Mouse (Mus musculus) CH12.LX (cell line): ENCODE data around the gene Mroh2a. TPM values are rescaled to one million over a fixed set of nuclear protein-coding genes. Genes with fewer than 3 reads are reported as not detected.

Experiments
- DNase-seq: peaks from one replicate; pipeline ENCODE4 v3.0.0-alpha.2; 2013; ENCODE audit errors: extremely low read depth
- H3K27ac ChIP-seq: 2 replicates; pipeline ENCODE4 v1.5.1; 2012; ENCODE audit warnings: low read depth, mild to moderate bottlenecking, control low read depth, moderate library complexity; ENCODE audit not compliant: insufficient read depth
- H3K27me3 ChIP-seq: replicated peaks from 2 replicates; pipeline ENCODE3; 2012; ENCODE audit warnings: inconsistent platforms
- H3K36me3 ChIP-seq, 2 experiments: replicated peaks in 1 of 2; 2 replicates each; pipeline versions ENCODE3 to v1.6.1; 2012; ENCODE audit warnings: inconsistent platforms in 1 of 2, low read length in 1 of 2, mild to moderate bottlenecking in 1 of 2, mixed read lengths in 1 of 2, moderate library complexity in 1 of 2; ENCODE audit not compliant: control insufficient read depth in 1 of 2, insufficient read depth in 1 of 2
- H3K4me1 ChIP-seq, 2 experiments: 2 replicates each; pipeline ENCODE4 v1.6.1; 2012; ENCODE audit warnings: inconsistent platforms in 1 of 2, moderate library complexity in 1 of 2; ENCODE audit not compliant: insufficient read depth in 2 of 2, control insufficient read depth in 1 of 2
- H3K4me2 ChIP-seq: 2 replicates; pipeline ENCODE4 v1.6.1; 2012; ENCODE audit warnings: low read depth, mild to moderate bottlenecking, control low read depth; ENCODE audit not compliant: poor library complexity, insufficient read depth, severe bottlenecking
- H3K4me3 ChIP-seq, 3 experiments: fragments of 150-350 bp in 1 of 3; sonication (generic) in 1 of 3; replicated peaks in 1 of 3; 2 replicates each; pipeline versions ENCODE3 to v1.5.1; 2011 to 2012; ENCODE audit warnings: low read depth in 2 of 3, low read length in 2 of 3, mild to moderate bottlenecking in 2 of 3, moderate library complexity in 2 of 3, control low read depth in 1 of 3, improper control_type of control experiment in 1 of 3, inconsistent platforms in 1 of 3, mixed read lengths in 1 of 3; ENCODE audit not compliant: poor library complexity in 1 of 3
- H3K79me2 ChIP-seq: replicated peaks from 2 replicates; pipeline ENCODE4 v1.6.1; 2012; ENCODE audit warnings: mild to moderate bottlenecking, moderate library complexity; ENCODE audit not compliant: control insufficient read depth, poor library complexity, insufficient read depth, severe bottlenecking; ENCODE audit errors: extremely low read depth
- H3K9ac ChIP-seq: 2 replicates; pipeline ENCODE4 v1.6.1; 2012; ENCODE audit warnings: low read depth, mild to moderate bottlenecking, control low read depth, moderate library complexity; ENCODE audit not compliant: insufficient read depth
- H3K9me3 ChIP-seq: replicated peaks from 2 replicates; pipeline ENCODE3; 2012; ENCODE audit warnings: low read length, inconsistent platforms, mixed read lengths
- BHLHE40 ChIP-seq: IDR thresholded peaks from 2 replicates; pipeline ENCODE4 v1.6.1; 2011; ENCODE audit warnings: mild to moderate bottlenecking, low read depth, low read length, improper control_type of control experiment
- CHD1 ChIP-seq: IDR thresholded peaks from 2 replicates; pipeline ENCODE4 v1.6.1; 2012; ENCODE audit warnings: low read depth, low read length, improper control_type of control experiment, inconsistent platforms
- CHD2 ChIP-seq: IDR thresholded peaks from 2 replicates; pipeline ENCODE4 v1.6.1; 2011; ENCODE audit warnings: low read length, improper control_type of control experiment
- CTCF ChIP-seq, 2 experiments: IDR thresholded peaks in 1 of 2; conservative IDR thresholded peaks in 1 of 2; 2 replicates each; pipeline ENCODE4 v1.5.1; 2011 to 2012; ENCODE audit warnings: low read depth in 2 of 2, low read length in 2 of 2, improper control_type of control experiment in 1 of 2, inconsistent platforms in 1 of 2, mild to moderate bottlenecking in 1 of 2, moderate library complexity in 1 of 2
- GABPA ChIP-seq: IDR thresholded peaks from 2 replicates; pipeline ENCODE4 v1.6.1; 2012; ENCODE audit warnings: low read depth, low read length, improper control_type of control experiment, inconsistent platforms; ENCODE audit not compliant: insufficient replicate concordance
- HCFC1 ChIP-seq: IDR thresholded peaks from 2 replicates; pipeline ENCODE4 v1.6.1; 2012; ENCODE audit warnings: low read depth, mild to moderate bottlenecking, inconsistent platforms, low read length, improper control_type of control experiment
- IRF4 ChIP-seq: IDR thresholded peaks from 2 replicates; pipeline ENCODE4 v1.6.1; 2014; ENCODE audit warnings: low read depth, mild to moderate bottlenecking, inconsistent platforms, low read length, improper control_type of control experiment
- JUN ChIP-seq: IDR thresholded peaks from 2 replicates; pipeline ENCODE4 v1.6.1; 2011; ENCODE audit warnings: low read depth, mild to moderate bottlenecking, low read length, improper control_type of control experiment, moderate library complexity; ENCODE audit not compliant: insufficient read depth
- KAT2A ChIP-seq: IDR thresholded peaks from 2 replicates; pipeline ENCODE4 v1.6.1; 2012; ENCODE audit warnings: low read length, improper control_type of control experiment, inconsistent platforms; ENCODE audit not compliant: insufficient replicate concordance
- MAFK ChIP-seq: IDR thresholded peaks from 2 replicates; pipeline ENCODE4 v1.6.1; 2011; ENCODE audit warnings: low read length, improper control_type of control experiment; ENCODE audit not compliant: insufficient replicate concordance
- MAZ ChIP-seq: IDR thresholded peaks from 2 replicates; pipeline ENCODE4 v1.6.1; 2012; ENCODE audit warnings: low read depth, mild to moderate bottlenecking, inconsistent platforms, low read length, improper control_type of control experiment, moderate library complexity
- MEF2A ChIP-seq: IDR thresholded peaks from 2 replicates; pipeline ENCODE4 v1.6.1; 2014; ENCODE audit warnings: low read depth, mild to moderate bottlenecking, inconsistent platforms, low read length, improper control_type of control experiment, borderline replicate concordance
- MYC ChIP-seq: IDR thresholded peaks from 2 replicates; pipeline ENCODE4 v1.6.1; 2011; ENCODE audit warnings: low read depth, mild to moderate bottlenecking, improper control_type of control experiment, low read length
- NELFE ChIP-seq: IDR thresholded peaks from 2 replicates; pipeline ENCODE4 v1.6.1; 2011; ENCODE audit warnings: low read depth, low read length, improper control_type of control experiment
- POLR2AphosphoS2 ChIP-seq: IDR thresholded peaks from 2 replicates; pipeline ENCODE4 v1.6.1; 2011; ENCODE audit warnings: low read depth, low read length, improper control_type of control experiment
- RAD21 ChIP-seq: IDR thresholded peaks from 2 replicates; pipeline ENCODE4 v1.6.1; 2011; ENCODE audit warnings: low read depth, mild to moderate bottlenecking, low read length, improper control_type of control experiment, moderate library complexity
- RCOR1 ChIP-seq: conservative IDR thresholded peaks from 2 replicates; pipeline ENCODE4 v1.6.1; 2012; ENCODE audit warnings: low read depth, mild to moderate bottlenecking, inconsistent platforms, low read length, improper control_type of control experiment
- SMC3 ChIP-seq: IDR thresholded peaks from 2 replicates; pipeline ENCODE4 v1.6.1; 2011; ENCODE audit warnings: low read depth, low read length, improper control_type of control experiment
- TBP ChIP-seq: conservative IDR thresholded peaks from 2 replicates; pipeline ENCODE4 v1.6.1; 2011; ENCODE audit warnings: low read depth, low read length, improper control_type of control experiment
- TCF12 ChIP-seq: IDR thresholded peaks from 2 replicates; pipeline ENCODE4 v1.6.1; 2014; ENCODE audit warnings: low read depth, mild to moderate bottlenecking, inconsistent platforms, low read length, improper control_type of control experiment
- UBTF ChIP-seq: IDR thresholded peaks from 2 replicates; pipeline ENCODE4 v1.6.1; 2012; ENCODE audit warnings: low read depth, mild to moderate bottlenecking, inconsistent platforms, low read length, improper control_type of control experiment, moderate library complexity
- USF1 ChIP-seq: IDR thresholded peaks from 2 replicates; pipeline ENCODE4 v1.6.1; 2014; ENCODE audit warnings: low read depth, mild to moderate bottlenecking, inconsistent platforms, low read length, improper control_type of control experiment
- ZKSCAN1 ChIP-seq: IDR thresholded peaks from 2 replicates; pipeline ENCODE4 v1.6.1; 2012; ENCODE audit warnings: low read depth, inconsistent platforms, low read length, improper control_type of control experiment, borderline replicate concordance
- ZMIZ1 ChIP-seq: IDR thresholded peaks from 2 replicates; pipeline ENCODE4 v1.6.1; 2012; ENCODE audit warnings: low read depth, mild to moderate bottlenecking, inconsistent platforms, low read length, improper control_type of control experiment
- dilution Hi-C: fragments of 300-500 bp; cut with MboI; formaldehyde crosslinking; loops from 2 replicates; pipeline ENCODE4 v1.14.3; 2020; ENCODE audit warnings: low sequenced_read_pairs; ENCODE audit not compliant: extremely low pct_unique_long_range_greater_than_20kb, extremely low pct_ligation_motif_present
- in situ Hi-C: fragments of 300-500 bp; cut with MboI; formaldehyde crosslinking; loops from 3 replicates; pipeline ENCODE4 v1.14.3; 2019; ENCODE audit warnings: low sequenced_read_pairs, low pct_ligation_motif_present, low pct_unique_long_range_greater_than_20kb, mixed read lengths
- polyA plus RNA-seq: library from polyadenylated mRNA; unstranded; fragments of >175 nt; gene quantifications from 2 replicates; pipeline ENCODE4 v1.2.1, GENCODE M21; 2012; ENCODE audit warnings: low read depth; ENCODE audit not compliant: insufficient read length
- total RNA-seq, 2 experiments: library from RNA; depleted of rRNA; stranded (reverse); fragments of 300-350 nt in 1 of 2; fragments of >200 nt in 1 of 2; gene quantifications; 2 replicates each; pipeline ENCODE4 v1.2.3; 2012 to 2014

Gene Mroh2a
- total and polyA plus RNA-seq, 3 experiments: 0.17 to 1.0 TPM; not detected in 1

DNA sequence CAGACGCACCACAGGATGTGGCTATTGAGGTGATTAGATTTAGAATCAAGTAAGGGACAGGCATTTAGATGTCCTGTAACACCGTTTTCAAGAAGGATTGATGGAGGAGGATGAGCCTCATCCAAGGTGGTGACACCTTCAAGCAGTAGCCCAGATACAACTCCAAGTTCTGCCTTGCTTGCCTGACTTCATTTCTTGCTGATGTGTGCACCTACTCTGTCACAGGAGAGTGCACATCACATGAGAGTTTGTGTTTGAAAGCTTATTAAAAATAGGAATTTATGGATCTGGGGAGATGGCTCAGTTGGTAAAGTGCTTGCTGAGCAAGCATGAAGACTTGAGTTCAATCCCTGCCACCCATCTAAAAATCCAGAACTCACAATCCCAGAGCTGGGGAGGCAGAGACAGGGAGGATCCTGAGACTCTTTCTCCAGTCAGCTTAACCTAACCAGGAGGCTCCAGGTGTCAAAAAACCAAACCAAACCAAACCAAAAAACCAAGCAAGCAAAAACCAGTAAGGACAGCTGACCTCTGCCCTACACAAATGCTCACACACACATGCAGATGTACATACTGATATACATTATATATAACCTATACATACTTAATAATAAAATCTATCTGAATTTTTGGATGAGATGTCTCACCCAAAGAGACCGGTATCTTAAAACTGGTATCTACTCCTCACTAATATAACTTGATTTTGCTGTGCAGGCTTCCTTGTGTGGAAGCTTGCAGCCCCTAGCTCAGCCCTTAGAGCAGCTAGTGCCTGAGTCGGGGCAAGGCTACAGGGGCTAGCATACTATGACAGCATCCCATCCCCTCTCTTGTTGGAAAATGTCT is 72.1 kb downstream of the Mroh2a start:
- dilution Hi-C loops (no loop called here), in situ Hi-C loops (loop anchor here (25.0 kb wide), 1 partner anchor 337 kb away; no protein-coding TSS in a partner anchor)
- no peak for DNase-seq
- no peaks in the 10 kb centered on the region for H3K4me1 ChIP-seq
- TF ChIP-seq POLR2AphosphoS2: no peak
- TF ChIP-seq MEF2A: no peak
- 0 out of 2 replicates have a peak, but pooled peaks have one; percentile 8 for TF ChIP-seq MAFK
- no peak for TF ChIP-seq CHD1
- no peak for TF ChIP-seq TBP
- no peak for TF ChIP-seq GABPA
- TF ChIP-seq KAT2A: no peak
- no peak overlapping the region for H3K4me3 ChIP-seq
- peaks cover 22% of the 10 kb centered on the region for H3K9me3 ChIP-seq
- H3K4me2 ChIP-seq: no peak overlapping the region
- H3K79me2 ChIP-seq: no peaks in the 10 kb centered on the region
- H3K9ac ChIP-seq: no peak overlapping the region
- no peak overlapping the region for H3K27ac ChIP-seq
- no peaks in the 10 kb centered on the region for H3K36me3 ChIP-seq
- peaks cover 44% of the 10 kb centered on the region for H3K27me3 ChIP-seq

DNA sequence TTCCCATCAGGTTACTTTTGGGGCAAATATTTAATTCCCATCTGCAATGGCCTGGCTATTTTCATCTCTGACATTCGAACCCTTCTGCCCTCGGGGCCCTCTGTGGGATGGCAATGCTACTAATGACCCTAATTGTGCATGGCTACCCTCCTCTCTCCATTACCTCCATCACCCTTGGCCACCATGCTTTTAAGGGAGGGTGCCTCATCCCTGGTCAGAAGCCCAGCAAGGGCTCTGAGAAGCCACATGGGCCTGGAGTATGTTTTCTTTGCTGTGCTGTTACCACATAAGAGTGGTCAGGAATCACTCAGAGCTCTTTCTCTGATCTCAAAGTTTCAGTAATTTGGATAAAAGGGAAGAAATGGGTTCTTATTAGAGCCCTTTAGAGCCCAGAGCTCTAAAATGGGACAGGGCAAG is 72.8 kb downstream of the Mroh2a start:
- dilution Hi-C loops: no loop called here
- in situ Hi-C loops: loop anchor here (25.0 kb wide), 1 partner anchor 337 kb away; no protein-coding TSS in a partner anchor
- no peak overlapping the region for H3K4me2 ChIP-seq
- no peaks in the 10 kb centered on the region for H3K4me1 ChIP-seq
- H3K9me3 ChIP-seq: peaks cover 28% of the 10 kb centered on the region
- DNase-seq: no peak
- H3K27me3 ChIP-seq: peaks cover 38% of the 10 kb centered on the region
- no peak overlapping the region for H3K27ac ChIP-seq
- no peak overlapping the region for H3K4me3 ChIP-seq
- no peaks in the 10 kb centered on the region for H3K79me2 ChIP-seq
- TF ChIP-seq ZKSCAN1: no peak
- no peak for TF ChIP-seq POLR2AphosphoS2
- TF ChIP-seq BHLHE40: no peak
- TF ChIP-seq UBTF: no peak
- TF ChIP-seq SMC3: no peak
- no peak for TF ChIP-seq HCFC1
- TF ChIP-seq TBP: no peak
- TF ChIP-seq RCOR1: no peak
- TF ChIP-seq MYC: no peak
- no peak for TF ChIP-seq IRF4
- no peak for TF ChIP-seq JUN
- no peak for TF ChIP-seq MAZ
- TF ChIP-seq CTCF (conservative IDR thresholded peaks at IDR 0.05 in 1 of 2, IDR thresholded peaks at IDR 0.05 in 1 of 2; ENCODE audit: low read depth in 2 of 2, low read length in 2 of 2): no peak
- no peak for TF ChIP-seq RAD21
- no peak for TF ChIP-seq NELFE
- no peak for TF ChIP-seq USF1
- TF ChIP-seq TCF12: no peak
- TF ChIP-seq ZMIZ1: no peak
- no peak for TF ChIP-seq MEF2A
- no peak for TF ChIP-seq CHD2
- no peak overlapping the region for H3K9ac ChIP-seq
- no peaks in the 10 kb centered on the region for H3K36me3 ChIP-seq
